Mouse (Mus musculus) midbrain, embryonic 11.5 days (tissue): ENCODE data around the gene Ube2g1. TPM values are rescaled to one million over a fixed set of nuclear protein-coding genes. Genes with fewer than 3 reads are reported as not detected.

ENCODE experiments used
- ATAC-seq: fragments of 200-750 bp; cut with Nextera tagmentation; 2 replicates; pipeline ENCODE4 v1.8.0; 2017; ENCODE audit warnings: moderate TSS enrichment, moderate library complexity; ENCODE audit not compliant: low FRiP score
- DNase-seq: peaks from one replicate; pipeline ENCODE4 v3.0.0; 2015; ENCODE audit warnings: low spot score; ENCODE audit errors: missing footprints
- H3K27ac ChIP-seq: fragments of 300-500 bp; sonication (generic); 2 replicates; pipeline ENCODE4 v1.5.1; 2014; ENCODE audit warnings: low read depth, low read length
- H3K27me3 ChIP-seq: fragments of 300-500 bp; sonication (generic); 2 replicates; pipeline ENCODE4 v1.6.1; 2014; ENCODE audit warnings: mild to moderate bottlenecking, low read length, moderate library complexity, mixed read lengths; ENCODE audit not compliant: control insufficient read depth, insufficient read depth
- H3K36me3 ChIP-seq: fragments of 300-500 bp; sonication (generic); 2 replicates; pipeline ENCODE4 v1.6.1; 2014; ENCODE audit warnings: mild to moderate bottlenecking, low read length, moderate library complexity, mixed read lengths; ENCODE audit not compliant: control insufficient read depth, insufficient read depth
- H3K4me1 ChIP-seq: fragments of 300-500 bp; sonication (generic); 2 replicates; pipeline ENCODE4 v1.6.1; 2014; ENCODE audit warnings: low read length; ENCODE audit not compliant: control insufficient read depth, insufficient read depth
- H3K4me2 ChIP-seq: fragments of 300-500 bp; sonication (generic); 2 replicates; pipeline ENCODE4 v1.6.1; 2014; ENCODE audit warnings: mild to moderate bottlenecking, moderate library complexity
- H3K4me3 ChIP-seq: fragments of 300-500 bp; sonication (generic); 2 replicates; pipeline ENCODE4 v1.5.1; 2014; ENCODE audit warnings: low read depth, low read length
- H3K9ac ChIP-seq: fragments of 300-500 bp; sonication (generic); 2 replicates; pipeline ENCODE4 v1.6.1; 2014; ENCODE audit warnings: low read length
- H3K9me3 ChIP-seq: fragments of 300-500 bp; sonication (generic); 2 replicates; pipeline ENCODE4 v1.6.1; 2016; ENCODE audit warnings: low read length; ENCODE audit not compliant: control insufficient read depth
- WGBS: fragments of 180-500 bp; shearing (Covaris S2); extraction: QIAGEN DNeasy Blood & Tissue Kit; methylation state at CpG from one replicate; pipeline ENCODE4 v1.1.7; 2014; 5-methylcytosine and 5-hydroxymethylcytosine counted together
- microRNA-seq: library from miRNA; unstranded; fragments of <30 nt; microRNA quantifications from one replicate; pipeline ENCODE4, GENCODE M21; 2017
- polyA plus RNA-seq: library from polyadenylated mRNA; unstranded; fragments of >200 nt; fragmentation: Nextera tagmentation; extraction: Ambion mirVana; gene quantifications from 2 replicates; pipeline ENCODE4 v1.2.1, GENCODE M21; 2014

Ube2g1 gene
- polyA plus RNA-seq, 1 experiment from 2014 or later: 121 TPM

- DNase-seq (peak; percentile 41), ATAC-seq (no peak)
- no peak overlapping the region for H3K27ac ChIP-seq
- no peaks in the 10 kb centered on the region for H3K27me3 ChIP-seq
- H3K4me1 ChIP-seq: no peaks in the 10 kb centered on the region
- H3K9me3 ChIP-seq: no peaks in the 10 kb centered on the region
- peaks cover 10% of the 10 kb centered on the region; the same call in 1 of the 2 replicates for H3K36me3 ChIP-seq
- no peak overlapping the region for H3K4me3 ChIP-seq
- 86% methylated on average over 4 of the region's 4 CpGs for whole genome bisulfite sequencing
- no peak overlapping the region for H3K4me2 ChIP-seq
- H3K9ac ChIP-seq: no peak overlapping the region
Measured at GRCm38 (mm10) chr11:72734840-72735518, 127.9 kb downstream of the Ube2g1 start.

- Histone ChIP-seq H3K27ac (no peak overlapping the region), H3K4me2 (no peak overlapping the region), H3K9ac (no peak overlapping the region), H3K27me3 (no peaks in the 10 kb centered on the region), H3K36me3 (peaks cover 12% of the 10 kb centered on the region; the same call in 1 of the 2 replicates), H3K9me3 (no peaks in the 10 kb centered on the region), H3K4me1 (no peaks in the 10 kb centered on the region), H3K4me3 (no peak overlapping the region)
- WGBS: 82% methylated on average over 2 of the region's 2 CpGs
- ATAC-seq (no peak), DNase-seq (peak; percentile 66)
Measured at GRCm38 (mm10) chr11:72735519-72735860, 128.4 kb downstream of the Ube2g1 start.

Small RNA genes lying within 50 kb of the gene (microRNA-seq; reads per million reads assigned to microRNA genes)
- not detected for gene Gm25678

Other genes starting within 250 kb of the Ube2g1 start
- gene Tekt1, start 244.8 kb upstream of the Ube2g1 start, polyA plus RNA-seq: 4.2 and 5.3 TPM in 2 replicates
- gene Smtnl2, start 195.6 kb upstream of the Ube2g1 start, polyA plus RNA-seq: 3.7 and 4.1 TPM in 2 replicates
- not detected in 2 replicates for gene Ggt6, start 171.8 kb upstream of the Ube2g1 start, polyA plus RNA-seq
- 142 and 144 TPM in 2 replicates for gene Mybbp1a, start 165.9 kb upstream of the Ube2g1 start, polyA plus RNA-seq
- 4.0 and 4.7 TPM in 2 replicates for gene Spns2, start 117.4 kb upstream of the Ube2g1 start, polyA plus RNA-seq
- gene Spns3, start 56.8 kb upstream of the Ube2g1 start, polyA plus RNA-seq: not detected in 2 replicates
- 28.7 and 33.0 TPM in 2 replicates for gene Ankfy1, start 82.7 kb downstream of the Ube2g1 start, polyA plus RNA-seq
- gene Cyb5d2, start 188.9 kb downstream of the Ube2g1 start, polyA plus RNA-seq: 3.0 and 4.7 TPM in 2 replicates
- 8.3 and 8.5 TPM in 2 replicates for gene Zzef1, start 188.9 kb downstream of the Ube2g1 start, polyA plus RNA-seq